Mouse (Mus musculus): ENCODE measurements around the gene Klhl40.

DNA sequence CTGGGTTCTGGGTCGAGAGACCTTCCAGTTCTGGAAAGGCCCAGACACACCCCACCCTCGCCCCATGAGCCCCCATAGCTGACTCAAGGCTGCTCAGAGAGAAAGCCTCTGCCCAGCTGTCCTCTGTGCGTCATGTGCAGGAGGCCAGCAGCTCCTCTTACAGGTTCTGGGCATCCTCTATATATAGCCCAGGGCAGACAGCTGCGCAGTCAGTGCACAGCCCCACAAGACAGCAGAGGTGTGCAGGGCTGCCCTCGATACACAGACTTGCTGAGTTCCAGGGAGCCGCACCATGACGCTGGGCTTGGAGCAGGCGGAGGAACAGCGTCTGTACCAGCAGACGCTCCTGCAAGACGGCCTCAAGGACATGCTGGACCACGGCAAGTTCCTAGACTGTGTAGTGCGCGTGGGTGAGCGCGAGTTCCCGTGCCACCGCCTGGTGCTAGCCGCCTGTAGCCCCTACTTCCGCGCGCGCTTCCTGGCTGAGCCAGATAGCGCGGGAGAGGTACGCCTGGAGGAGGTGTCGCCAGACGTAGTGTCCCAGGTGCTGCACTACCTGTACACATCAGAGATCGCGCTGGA lies at the start of gene Klhl40:
- TF ChIP-seq CTCF (IDR thresholded peaks at IDR 0.05; ENCODE audit: borderline replicate concordance, extremely low read depth, insufficient read depth, insufficient read length) (no peak), POLR2A (IDR thresholded peaks at IDR 0.05; ENCODE audit: borderline replicate concordance, extremely low read depth, insufficient read depth, insufficient read length, poor library complexity, severe bottlenecking) (no peak)

All from brain, embryonic 14.5 days (tissue).